Mouse (Mus musculus) stomach, embryonic 15.5 days (tissue): ENCODE measurements around the gene Exph5. TPM values are rescaled to one million over a fixed set of nuclear protein-coding genes. Genes with fewer than 3 reads are reported as not detected.

Source experiments
- ATAC-seq: fragments of 200-750 bp; cut with Nextera tagmentation; 2 replicates; pipeline ENCODE4 v1.8.0; 2017; ENCODE audit warnings: low read depth, moderate number of reproducible peaks, moderate TSS enrichment; ENCODE audit not compliant: insufficient read depth, low FRiP score
- H3K27ac ChIP-seq: fragments of 300-500 bp; sonication (generic); 2 replicates; pipeline ENCODE4 v1.5.1; 2015; ENCODE audit warnings: mild to moderate bottlenecking, inconsistent platforms
- H3K27me3 ChIP-seq: fragments of 300-500 bp; sonication (generic); replicated peaks from 2 replicates; pipeline ENCODE4 v1.6.1; 2015; ENCODE audit warnings: inconsistent platforms
- H3K36me3 ChIP-seq: fragments of 300-500 bp; sonication (generic); 2 replicates; pipeline ENCODE4 v1.6.1; 2015; ENCODE audit warnings: inconsistent platforms
- H3K4me1 ChIP-seq: fragments of 300-500 bp; sonication (generic); 2 replicates; pipeline ENCODE4 v1.6.1; 2015; ENCODE audit warnings: inconsistent platforms
- H3K4me2 ChIP-seq: fragments of 300-500 bp; sonication (generic); 2 replicates; pipeline ENCODE4 v1.6.1; 2015; ENCODE audit warnings: mild to moderate bottlenecking, inconsistent platforms
- H3K4me3 ChIP-seq: fragments of 300-500 bp; sonication (generic); replicated peaks from 2 replicates; pipeline ENCODE4 v1.5.1; 2015; ENCODE audit warnings: inconsistent platforms
- H3K9ac ChIP-seq: fragments of 300-500 bp; sonication (generic); 2 replicates; pipeline ENCODE4 v1.6.1; 2015; ENCODE audit warnings: inconsistent platforms
- H3K9me3 ChIP-seq: fragments of 300-500 bp; sonication (generic); 2 replicates; pipeline ENCODE4 v1.6.1; 2016; ENCODE audit warnings: inconsistent platforms
- WGBS: fragments of 180-500 bp; shearing (Covaris S2); methylation state at CpG from one replicate; pipeline ENCODE4 v1.1.7; 2015; 5-methylcytosine and 5-hydroxymethylcytosine counted together
- polyA plus RNA-seq: library from polyadenylated mRNA; unstranded; fragments of >200 nt; fragmentation: Nextera tagmentation; extraction: Ambion mirVana; gene quantifications from 2 replicates; pipeline ENCODE4 v1.2.1, GENCODE M21; 2015

The Exph5 gene
- 7.6 TPM in 2 replicates for polyA plus RNA-seq

DNA sequence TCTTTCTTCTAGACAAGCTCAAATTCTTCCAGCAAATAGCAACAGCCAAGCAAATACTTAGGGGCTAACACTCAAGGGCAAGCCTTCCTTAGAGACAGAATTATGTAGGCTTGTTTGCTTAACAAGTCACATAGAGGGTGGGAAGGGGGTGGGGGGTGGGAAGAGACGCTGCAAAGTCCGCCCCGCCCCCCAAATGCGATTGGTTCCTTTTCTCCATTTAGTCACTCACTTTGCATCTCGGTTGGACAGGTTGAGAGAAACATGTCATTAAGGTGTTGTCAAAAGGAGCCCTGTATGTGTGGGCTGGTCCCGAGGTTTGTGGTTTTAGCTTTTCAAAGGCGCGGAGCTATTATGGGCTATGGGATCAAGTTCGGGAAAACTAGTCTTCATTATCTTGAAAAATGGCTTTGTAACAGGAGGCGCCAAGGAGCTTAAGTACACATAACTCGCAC lies at the start of gene Exph5:
Exph5 (plus strand) TSS at position 402 of the 452 bp plus-strand sequence.
- under 1% methylated on average over 11 of the region's 11 CpGs for WGBS
- Histone ChIP-seq H3K9me3 (no peaks in the 10 kb centered on the region), H3K36me3 (no peaks in the 10 kb centered on the region), H3K4me3 (peak within 1 kb of the TSS; percentile 44), H3K4me1 (0 out of 2 replicates have a peak, but pooled peaks cover 6% of the 10 kb centered on the region), H3K9ac (no peak within 1 kb of the TSS), H3K27me3 (no peaks in the 10 kb centered on the region), H3K4me2 (peak within 1 kb of the TSS; percentile 72), H3K27ac (peak within 1 kb of the TSS; percentile 91)
- peak; percentile 90 for ATAC-seq

DNA sequence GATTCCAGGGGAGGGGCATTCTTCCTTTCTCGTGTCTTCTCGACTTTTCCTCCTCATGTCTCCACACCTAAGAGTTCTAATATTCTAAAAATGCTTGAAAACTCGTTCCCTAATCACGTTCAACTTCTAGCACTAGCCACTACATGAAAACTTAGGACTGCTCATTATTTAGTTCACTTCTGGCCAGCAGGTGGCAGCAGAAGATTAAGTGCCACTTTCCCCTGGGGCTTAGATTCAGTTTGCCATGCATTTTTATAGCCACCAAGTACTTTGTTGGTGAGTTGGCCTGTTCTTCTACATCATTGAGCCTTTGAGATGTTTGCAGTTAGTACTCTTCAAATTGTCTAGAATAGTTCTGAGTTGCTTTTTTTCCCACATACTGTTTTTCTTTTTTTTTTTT lies 47.1 kb upstream of the Exph5 start:
- no peak overlapping the region for H3K4me2 ChIP-seq
- H3K27me3 ChIP-seq: no peaks in the 10 kb centered on the region
- no peak overlapping the region for H3K4me3 ChIP-seq
- H3K36me3 ChIP-seq: no peaks in the 10 kb centered on the region
- H3K9ac ChIP-seq: no peak overlapping the region
- H3K9me3 ChIP-seq: no peaks in the 10 kb centered on the region
- no peak for ATAC-seq
- H3K4me1 ChIP-seq: no peaks in the 10 kb centered on the region
- WGBS: 7% methylated on average over 4 of the region's 4 CpGs
- H3K27ac ChIP-seq: no peak overlapping the region

DNA sequence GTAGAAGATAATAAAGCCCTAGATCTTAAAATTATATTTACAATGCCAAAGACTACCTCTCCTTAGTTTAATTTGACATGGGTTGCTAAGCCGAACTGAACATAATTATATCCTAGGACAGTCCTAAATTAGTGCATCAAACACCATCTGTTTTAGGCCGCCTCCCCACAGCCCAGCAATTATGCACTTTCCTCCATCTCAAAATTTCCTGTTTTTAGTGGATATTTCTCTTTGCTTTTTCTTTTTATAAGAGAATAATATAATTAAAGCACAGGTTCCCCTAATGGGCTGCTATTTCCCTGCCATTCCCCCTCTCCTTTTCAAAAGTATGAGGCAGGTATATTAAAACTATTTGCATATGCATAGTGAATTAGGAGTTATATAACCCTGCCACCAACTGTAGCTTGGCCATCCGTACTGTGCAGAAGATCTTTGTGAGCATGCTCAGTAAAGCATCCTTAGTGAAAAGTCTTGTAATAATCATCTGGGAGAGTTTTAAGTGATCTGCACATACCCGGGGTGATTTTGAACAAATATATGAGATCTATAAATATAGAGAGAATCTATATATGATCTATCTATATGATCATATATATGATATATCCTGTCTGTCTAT lies 44.7 kb upstream of the Exph5 start:
- no peaks in the 10 kb centered on the region for H3K27me3 ChIP-seq
- ATAC-seq: no peak

DNA sequence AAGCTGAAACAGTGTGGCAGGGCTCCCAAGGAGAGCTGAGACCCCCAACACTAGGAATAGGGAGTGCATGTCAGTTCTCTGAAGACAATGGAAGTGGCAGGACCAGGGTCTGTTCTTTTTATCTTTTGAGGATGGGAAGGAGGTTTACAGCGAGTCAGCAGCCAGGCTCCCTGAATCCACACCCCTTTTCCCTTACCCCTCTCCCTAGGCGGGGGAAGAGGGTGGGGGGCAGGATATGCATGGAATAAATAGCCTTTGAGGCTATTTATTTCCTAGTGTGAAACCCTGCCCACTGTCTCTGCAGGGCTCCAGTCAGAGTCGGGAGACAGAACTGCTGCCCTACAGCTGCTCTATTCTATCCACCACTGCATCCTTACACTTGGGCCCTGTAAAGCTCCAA lies 43.7 kb upstream of the Exph5 start:
- WGBS: 7% methylated on average over 3 of the region's 3 CpGs
- no peaks in the 10 kb centered on the region for H3K36me3 ChIP-seq
- no peak for ATAC-seq
- H3K4me3 ChIP-seq: no peak overlapping the region
- H3K9ac ChIP-seq: no peak overlapping the region
- H3K27ac ChIP-seq: no peak overlapping the region
- H3K4me2 ChIP-seq: no peak overlapping the region
- no peaks in the 10 kb centered on the region for H3K9me3 ChIP-seq
- no peaks in the 10 kb centered on the region for H3K27me3 ChIP-seq
- no peaks in the 10 kb centered on the region for H3K4me1 ChIP-seq

More for the DNA sequence above, 44.7 kb upstream of the Exph5 start:
- H3K4me3 ChIP-seq: no peak overlapping the region
- H3K36me3 ChIP-seq: no peaks in the 10 kb centered on the region
- no peak overlapping the region for H3K9ac ChIP-seq
- no peaks in the 10 kb centered on the region for H3K4me1 ChIP-seq
- no peaks in the 10 kb centered on the region for H3K9me3 ChIP-seq
- no peak overlapping the region for H3K4me2 ChIP-seq
- H3K27ac ChIP-seq: no peak overlapping the region
- WGBS: 80% methylated on average over 4 of the region's 4 CpGs

DNA sequence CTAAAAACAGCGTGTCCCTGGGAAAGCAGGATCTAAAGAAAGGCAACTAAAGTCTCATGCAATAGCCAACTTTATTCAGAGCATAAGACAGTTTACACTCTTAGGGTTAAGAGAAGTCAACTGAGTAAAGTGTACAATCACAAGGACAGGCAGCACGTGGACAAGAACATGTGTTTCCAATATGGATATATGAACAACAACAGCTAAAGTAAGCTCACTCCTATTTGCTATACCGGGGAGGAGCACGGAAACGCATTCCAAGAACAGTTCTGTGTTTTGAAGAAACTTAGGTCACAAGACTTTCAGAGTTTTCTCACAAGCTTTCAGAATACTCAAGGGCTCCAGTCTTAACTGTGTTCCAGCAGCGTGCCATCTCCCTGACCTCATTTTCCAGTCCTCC lies 43.3 kb upstream of the Exph5 start:
- H3K4me1 ChIP-seq: no peaks in the 10 kb centered on the region
- H3K9me3 ChIP-seq: no peaks in the 10 kb centered on the region
- H3K27me3 ChIP-seq: no peaks in the 10 kb centered on the region
- ATAC-seq: no peak
- H3K4me2 ChIP-seq: no peak overlapping the region
- H3K27ac ChIP-seq: no peak overlapping the region
- H3K9ac ChIP-seq: no peak overlapping the region
- H3K36me3 ChIP-seq: no peaks in the 10 kb centered on the region
- no peak overlapping the region for H3K4me3 ChIP-seq
- 40% methylated on average over 6 of the region's 6 CpGs for WGBS

DNA sequence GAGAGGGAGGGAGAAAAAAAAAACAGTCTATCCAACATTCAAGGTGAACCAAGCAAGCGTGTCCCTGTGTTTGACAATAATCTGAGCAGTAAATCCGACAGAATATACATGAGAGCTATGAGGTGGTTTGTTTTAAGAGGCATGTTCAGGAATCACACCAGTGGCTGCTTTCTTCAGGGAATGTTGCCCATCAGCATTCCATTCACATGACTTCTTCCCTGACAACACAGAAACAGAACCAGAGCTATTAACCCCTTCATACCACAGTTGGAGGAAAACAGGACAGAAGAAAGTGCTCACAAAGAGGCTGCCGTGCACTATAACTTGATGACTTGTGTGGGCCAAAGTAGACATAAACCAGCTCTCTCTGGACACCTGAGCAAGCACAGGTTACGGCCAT lies 37.1 kb upstream of the Exph5 start:
- H3K4me3 ChIP-seq: no peak overlapping the region
- H3K9ac ChIP-seq: no peak overlapping the region
- no peaks in the 10 kb centered on the region for H3K4me1 ChIP-seq
- H3K36me3 ChIP-seq: no peaks in the 10 kb centered on the region
- no peaks in the 10 kb centered on the region for H3K27me3 ChIP-seq
- H3K9me3 ChIP-seq: no peaks in the 10 kb centered on the region
- no peak overlapping the region for H3K27ac ChIP-seq
- ATAC-seq: peak; percentile 43; the same call in 1 of the 2 replicates
- H3K4me2 ChIP-seq: no peak overlapping the region
- 51% methylated on average over 4 of the region's 4 CpGs for WGBS

DNA sequence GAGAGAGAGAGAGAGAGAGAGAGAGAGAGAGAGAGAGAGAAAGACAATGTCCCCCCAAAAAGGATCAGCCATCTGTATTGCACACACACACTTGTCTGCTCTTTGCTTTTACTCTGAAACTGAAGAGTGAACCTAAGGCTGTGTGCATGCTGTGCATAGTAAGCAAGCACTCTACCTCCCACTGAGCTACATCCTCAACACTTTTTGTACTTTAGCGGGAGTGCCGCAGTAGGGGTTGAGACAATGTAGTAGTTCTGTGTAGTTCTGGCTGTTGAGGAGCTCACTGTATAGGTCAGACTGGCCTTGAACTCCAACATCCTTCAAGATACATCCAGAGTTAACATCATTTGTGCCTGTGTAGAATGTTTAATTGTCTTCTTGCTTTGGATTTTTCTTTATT lies 35.9 kb upstream of the Exph5 start:
- WGBS: 84% methylated on average over 2 of the region's 2 CpGs
- Histone ChIP-seq H3K4me2 (no peak overlapping the region), H3K4me1 (no peaks in the 10 kb centered on the region), H3K9me3 (no peaks in the 10 kb centered on the region), H3K27ac (no peak overlapping the region), H3K36me3 (no peaks in the 10 kb centered on the region), H3K9ac (no peak overlapping the region), H3K27me3 (no peaks in the 10 kb centered on the region), H3K4me3 (no peak overlapping the region)
- ATAC-seq: no peak

DNA sequence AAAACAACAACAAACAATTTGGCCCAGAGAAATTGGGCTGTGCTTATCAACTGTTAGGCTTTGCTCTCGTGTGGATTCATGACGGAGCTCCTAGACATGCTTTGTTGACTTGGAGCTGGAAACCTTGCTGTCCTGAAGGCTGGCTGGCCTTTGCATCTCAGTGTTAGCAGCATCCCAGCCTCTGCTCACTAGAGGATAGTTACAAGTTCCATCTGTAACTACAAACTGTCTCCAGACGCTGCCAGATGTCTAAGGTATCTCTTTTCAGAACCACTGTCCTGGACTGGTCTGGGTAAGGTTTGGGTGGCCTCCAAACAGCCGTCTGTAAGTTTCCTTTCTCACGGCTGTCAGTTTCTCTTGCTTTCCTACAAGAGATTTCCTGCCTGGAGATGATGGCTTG lies 33.4 kb upstream of the Exph5 start:
- H3K27ac ChIP-seq: no peak overlapping the region
- no peak overlapping the region for H3K4me3 ChIP-seq
- no peaks in the 10 kb centered on the region for H3K36me3 ChIP-seq
- WGBS: 48% methylated on average over 5 of the region's 5 CpGs
- no peak overlapping the region for H3K9ac ChIP-seq
- no peak for ATAC-seq
- H3K9me3 ChIP-seq: no peaks in the 10 kb centered on the region
- no peaks in the 10 kb centered on the region for H3K4me1 ChIP-seq
- H3K4me2 ChIP-seq: no peak overlapping the region
- H3K27me3 ChIP-seq: no peaks in the 10 kb centered on the region

DNA sequence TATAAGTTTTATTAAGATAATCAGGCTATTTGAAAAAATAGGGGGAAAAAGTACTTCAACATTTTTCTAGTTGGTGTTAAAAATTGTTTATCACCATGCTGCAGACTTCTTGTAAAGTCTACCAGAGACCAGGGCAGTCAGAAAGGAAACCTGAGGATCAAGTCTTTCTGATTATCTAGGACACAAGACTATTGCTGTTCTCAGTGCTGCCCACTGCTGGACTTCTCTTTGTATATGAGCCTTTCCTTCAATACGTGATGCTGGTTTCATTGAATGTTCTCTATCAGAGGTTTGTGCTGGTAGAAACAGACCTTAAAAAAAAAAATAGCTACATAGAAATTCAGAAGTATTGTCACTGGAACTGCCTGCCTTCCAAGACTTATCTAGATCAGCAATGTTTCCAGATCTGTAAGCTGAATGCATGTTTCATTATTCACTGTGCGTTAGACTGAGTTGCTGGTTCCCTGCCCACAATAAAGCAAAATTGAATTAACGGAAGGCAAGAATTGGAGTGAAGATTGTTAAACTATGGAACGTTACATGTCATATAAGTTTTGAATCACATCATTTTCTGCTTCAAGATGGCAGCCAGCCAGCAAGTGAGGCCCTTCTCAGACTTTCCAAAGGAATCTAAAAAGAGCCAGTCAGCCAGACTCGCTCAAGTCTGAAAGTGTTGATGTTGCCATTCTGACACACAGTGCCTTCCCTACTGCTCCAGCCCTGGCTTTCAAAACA lies 32.6 kb upstream of the Exph5 start:
- 51% methylated on average over 5 of the region's 5 CpGs for WGBS

DNA sequence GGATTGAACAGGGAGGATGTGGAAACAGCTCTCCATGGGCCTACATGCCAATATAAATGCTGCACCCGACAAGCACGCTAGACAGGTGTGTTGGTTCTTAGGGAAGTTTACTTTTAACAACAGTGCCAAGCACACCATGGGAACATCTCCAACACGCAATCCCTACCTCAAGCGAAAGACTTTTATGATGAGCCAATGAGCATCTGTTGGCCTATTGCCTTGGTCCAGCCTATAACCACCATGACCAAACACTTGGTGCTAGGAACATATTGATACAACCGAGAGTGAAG lies 32.1 kb upstream of the Exph5 start:
- WGBS: 92% methylated on average over 5 of the region's 5 CpGs
- Histone ChIP-seq H3K4me1 (no peaks in the 10 kb centered on the region), H3K9ac (no peak overlapping the region), H3K27me3 (no peaks in the 10 kb centered on the region), H3K36me3 (no peaks in the 10 kb centered on the region), H3K4me2 (no peak overlapping the region), H3K27ac (no peak overlapping the region), H3K9me3 (no peaks in the 10 kb centered on the region), H3K4me3 (no peak overlapping the region)
- no peak for ATAC-seq

More for the DNA sequence above, 32.6 kb upstream of the Exph5 start:
- Histone ChIP-seq H3K4me1 (no peaks in the 10 kb centered on the region), H3K36me3 (no peaks in the 10 kb centered on the region), H3K27me3 (no peaks in the 10 kb centered on the region), H3K9me3 (no peaks in the 10 kb centered on the region), H3K9ac (no peak overlapping the region), H3K4me3 (no peak overlapping the region), H3K27ac (no peak overlapping the region), H3K4me2 (no peak overlapping the region)
- ATAC-seq: no peak

DNA sequence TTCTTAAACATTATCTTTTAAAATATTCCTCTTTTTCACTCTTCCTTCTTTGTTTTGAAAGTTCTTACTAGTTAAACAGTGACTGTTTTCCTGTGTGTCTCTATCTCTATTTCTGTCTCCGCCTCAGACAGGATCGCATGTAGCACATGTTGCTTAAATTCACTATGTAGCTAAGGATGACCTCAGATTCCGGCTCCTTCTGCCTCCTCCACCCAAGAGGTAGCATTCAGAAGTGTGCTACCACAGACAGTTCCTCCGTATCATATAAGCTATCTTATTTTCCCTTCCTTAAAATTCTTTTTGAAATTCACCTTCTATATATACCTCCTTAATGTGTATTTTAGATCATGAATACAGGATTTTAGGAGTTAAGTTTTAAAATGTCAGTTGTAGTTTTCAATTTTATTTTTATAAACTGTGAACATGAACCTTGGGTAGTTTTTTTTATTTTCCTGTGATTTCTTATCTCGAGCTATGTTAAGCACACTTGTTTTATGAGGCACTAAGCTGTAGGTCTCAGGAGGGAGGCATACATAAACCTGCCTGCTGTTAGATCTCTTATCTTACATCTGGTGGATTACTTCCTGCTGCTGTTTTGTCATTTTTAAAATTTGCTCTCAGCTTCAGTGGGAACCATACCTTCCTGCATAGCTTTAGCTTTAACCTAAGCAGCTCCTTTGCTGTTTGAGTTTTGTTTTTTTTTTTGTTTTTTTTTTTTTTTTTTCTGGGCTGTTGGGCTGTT lies 30.0 kb upstream of the Exph5 start:
- Histone ChIP-seq H3K27me3 (no peaks in the 10 kb centered on the region), H3K4me2 (no peak overlapping the region), H3K4me1 (no peaks in the 10 kb centered on the region), H3K4me3 (no peak overlapping the region), H3K9me3 (no peaks in the 10 kb centered on the region), H3K27ac (peak overlapping the region; percentile 51; the same call in 1 of the 2 replicates), H3K36me3 (no peaks in the 10 kb centered on the region), H3K9ac (no peak overlapping the region)
- ATAC-seq: no peak
- WGBS: 61% methylated on average over 5 of the region's 5 CpGs

DNA sequence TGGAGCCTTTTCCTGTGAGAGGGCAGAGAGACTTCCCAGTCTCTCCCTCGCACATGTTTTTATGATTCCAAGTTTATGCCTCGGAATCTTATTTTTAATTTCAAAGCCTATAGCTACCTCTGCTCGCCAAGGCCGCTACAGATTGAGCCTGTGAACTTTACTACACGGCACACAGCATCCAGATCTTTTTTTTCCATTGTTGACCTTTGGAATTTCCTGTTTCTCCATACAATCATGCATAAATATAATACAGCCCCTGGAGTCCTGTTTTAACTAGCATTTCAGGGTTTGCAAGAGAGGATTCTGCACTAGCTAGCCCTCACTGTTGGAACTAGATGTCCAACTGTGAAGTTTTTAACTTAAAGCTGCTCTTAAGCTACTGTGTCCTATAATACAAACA lies 29.3 kb upstream of the Exph5 start:
- WGBS: 52% methylated on average over 5 of the region's 5 CpGs
- no peaks in the 10 kb centered on the region for H3K9me3 ChIP-seq
- no peak for ATAC-seq
- H3K36me3 ChIP-seq: no peaks in the 10 kb centered on the region
- H3K4me3 ChIP-seq: no peak overlapping the region
- no peaks in the 10 kb centered on the region for H3K4me1 ChIP-seq
- H3K4me2 ChIP-seq: no peak overlapping the region
- no peak overlapping the region for H3K9ac ChIP-seq
- H3K27ac ChIP-seq: peak overlapping the region; percentile 51; the same call in 1 of the 2 replicates
- H3K27me3 ChIP-seq: no peaks in the 10 kb centered on the region
